In genomic region chr8:117315727-117316126, GRCm38 (mm10) we compare ENCODE assay signal across 14 mouse cellular contexts.
"Had no signal": no experiment of that assay in that cellular context is flagged by ENCODE, and none has a peak within 500 bp of the region (broad histone marks: within the 10 kb centered on the region; RNA-seq: fewer than 3 reads in every experiment).

No protein-coding gene starts in this region.

- DNase-seq: lung, adult 18-20 months; lung, embryonic 14.5 days; lung, postnatal 10 days; lung, postnatal 4 days; right cerebral cortex, postnatal 14 days; thymus, adult 18-20 months; thymus, postnatal 14 days; thymus, postnatal 36 days had no signal

- H3K27me3 ChIP-seq: megakaryocyte, embryonic 14.5 days; midbrain, embryonic 13.5 days; midbrain, embryonic 15.5 days; neural tube, embryonic 13.5 days; neural tube, embryonic 15.5 days had no signal

- H3K9ac ChIP-seq: lung, embryonic 14.5 days; midbrain, embryonic 13.5 days; midbrain, embryonic 15.5 days; neural tube, embryonic 13.5 days; neural tube, embryonic 15.5 days had no signal

- H3K4me2 ChIP-seq: lung, embryonic 14.5 days; midbrain, embryonic 11.5 days; midbrain, embryonic 13.5 days; midbrain, embryonic 15.5 days; neural tube, embryonic 13.5 days; neural tube, embryonic 15.5 days had no signal

- H3K27ac ChIP-seq: midbrain, embryonic 13.5 days; midbrain, embryonic 15.5 days; neural tube, embryonic 15.5 days had no signal

- H3K36me3 ChIP-seq: midbrain, embryonic 15.5 days; neural tube, embryonic 15.5 days had no signal

- H3K9me3 ChIP-seq: megakaryocyte, embryonic 14.5 days; midbrain, embryonic 13.5 days; midbrain, embryonic 15.5 days; neural tube, embryonic 13.5 days; neural tube, embryonic 15.5 days had no signal

- H3K4me3 ChIP-seq: megakaryocyte, embryonic 14.5 days; midbrain, embryonic 13.5 days; midbrain, embryonic 15.5 days; neural tube, embryonic 13.5 days; neural tube, embryonic 15.5 days had no signal

- ATAC-seq: midbrain, embryonic 13.5 days; midbrain, embryonic 15.5 days had no signal
